Mouse (Mus musculus) cerebellum, adult 9-11 months (tissue): ENCODE results near the gene Ciz1.

Experiments used
- DNase-seq: peaks from one replicate; pipeline ENCODE4 v3.0.0; 2022

The Ciz1 gene

DNA sequence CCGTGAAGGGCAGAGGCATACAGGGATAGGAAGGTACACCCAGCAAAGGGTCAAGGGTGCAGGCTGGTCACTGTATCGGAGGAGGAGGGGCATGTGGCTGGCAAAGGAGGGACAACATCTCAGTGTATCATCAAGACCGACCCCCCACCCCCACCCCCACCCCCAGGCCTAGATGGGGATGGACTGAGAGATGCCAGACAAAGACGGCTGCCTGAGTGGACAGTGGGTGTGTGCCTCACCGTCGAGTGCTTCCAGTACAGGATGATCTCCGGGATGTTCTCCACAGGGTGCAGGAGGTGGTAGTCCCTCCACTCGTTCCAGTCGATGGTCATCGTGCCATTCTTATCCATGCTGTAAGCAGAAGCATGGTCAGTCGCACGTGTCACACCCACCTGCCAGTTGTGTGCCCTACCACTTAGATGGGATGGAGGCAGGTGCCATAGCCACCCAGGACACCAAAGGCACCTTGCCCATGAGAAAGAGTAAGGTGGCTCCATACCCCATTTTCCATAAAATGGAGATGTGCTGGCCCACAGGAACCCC, 68.0 kb downstream of the Ciz1 start:
- DNase-seq: no peak

DNA sequence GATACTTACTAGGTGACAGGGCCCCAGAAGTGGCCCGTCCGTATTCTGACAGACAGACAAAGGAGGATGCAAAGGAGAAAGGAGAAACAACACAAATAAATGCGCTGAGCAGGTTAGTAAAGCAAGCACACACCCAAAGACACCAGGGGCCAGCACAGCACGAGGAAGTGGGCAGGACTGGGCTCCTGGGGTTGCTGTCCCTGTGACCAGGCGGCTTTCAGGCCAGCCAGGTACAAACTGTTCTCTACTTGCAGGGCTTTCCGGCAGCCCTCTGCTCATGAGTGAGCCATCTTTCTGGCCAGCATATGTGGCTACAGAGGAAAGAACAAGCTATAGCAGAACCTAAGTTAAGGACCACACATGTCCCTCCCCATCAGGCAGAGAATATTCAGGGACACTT, 68.5 kb downstream of the Ciz1 start:
- no peak for DNase-seq

DNA sequence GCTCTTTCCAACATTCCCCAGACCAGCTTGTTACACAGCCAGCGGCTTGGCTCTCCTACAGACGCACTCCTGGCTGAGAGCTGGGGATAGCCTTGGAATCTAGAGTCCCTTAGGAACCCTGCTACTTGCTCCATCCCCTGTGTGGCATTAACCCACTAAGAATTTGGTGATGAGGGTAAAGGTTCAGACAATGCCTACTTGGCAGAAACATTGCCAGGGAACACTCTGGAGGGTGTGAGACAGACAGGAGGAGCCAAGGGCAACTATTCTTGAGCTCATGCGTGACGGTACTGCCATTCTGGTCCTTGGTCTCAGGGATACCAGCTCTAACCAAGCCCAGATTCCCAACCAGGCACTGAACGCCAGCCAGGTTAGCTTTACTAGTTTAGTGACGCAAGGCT, 69.7 kb downstream of the Ciz1 start:
- no peak for DNase-seq

DNA sequence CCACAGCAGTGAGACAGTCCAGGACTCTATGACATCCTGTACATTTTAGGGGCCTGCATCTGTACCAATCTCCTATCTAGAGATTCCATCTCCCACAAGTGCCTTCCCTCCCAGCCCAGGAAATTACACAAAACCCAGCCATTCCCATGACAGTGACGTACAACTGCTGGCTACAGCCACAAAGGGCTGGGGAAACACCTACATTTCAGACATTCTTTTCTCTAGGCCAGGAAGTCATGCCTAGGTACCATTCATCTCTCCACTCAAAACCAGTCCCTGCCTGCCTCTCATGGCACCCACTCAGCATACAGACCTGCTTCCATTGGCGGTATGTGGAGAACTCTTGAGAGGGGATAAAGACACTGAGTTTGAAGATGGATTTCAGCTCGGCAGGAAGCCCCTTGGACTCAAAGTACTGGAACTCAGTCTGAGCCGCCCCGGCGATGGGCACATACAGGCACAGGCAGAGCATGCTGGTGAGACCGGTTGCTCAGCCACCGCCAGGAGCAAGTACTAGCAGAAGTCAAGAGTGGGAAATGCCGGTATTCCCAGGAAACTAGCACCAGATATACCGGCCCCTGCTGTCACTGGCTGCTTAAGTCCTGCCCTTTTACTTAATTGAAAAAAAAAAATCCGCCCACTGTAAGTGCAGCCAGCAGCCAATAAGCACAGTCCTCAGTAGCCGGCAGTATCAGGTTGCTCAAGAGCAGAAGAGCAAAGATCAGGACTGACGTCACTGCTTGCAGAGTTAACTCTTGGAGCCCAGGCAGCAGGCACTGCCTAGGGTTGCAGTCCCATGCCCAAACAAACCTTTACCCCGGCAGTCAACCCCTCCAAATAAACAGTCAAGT, 71.6 kb downstream of the Ciz1 start:
- DNase-seq: peak; percentile 69

DNA sequence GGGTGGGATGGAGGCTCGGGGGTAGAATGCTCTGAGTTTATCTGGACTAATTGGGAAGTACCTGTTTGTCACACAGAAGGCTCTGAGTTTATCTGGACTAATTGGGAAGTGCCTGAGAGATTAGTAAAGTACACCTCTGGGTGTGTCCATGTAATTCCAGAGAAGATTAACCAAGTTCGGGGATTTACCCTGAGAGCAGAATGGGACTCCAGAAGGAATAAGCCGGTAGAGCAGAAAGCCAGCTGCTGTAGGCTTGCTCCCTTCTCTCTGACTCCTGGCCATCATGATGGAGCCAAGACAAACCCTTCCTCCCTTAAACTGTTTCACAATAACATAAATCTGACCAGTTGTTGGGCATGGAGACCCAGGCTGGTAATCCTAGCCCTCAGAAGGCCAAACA, 72.7 kb downstream of the Ciz1 start:
- no peak for DNase-seq

DNA sequence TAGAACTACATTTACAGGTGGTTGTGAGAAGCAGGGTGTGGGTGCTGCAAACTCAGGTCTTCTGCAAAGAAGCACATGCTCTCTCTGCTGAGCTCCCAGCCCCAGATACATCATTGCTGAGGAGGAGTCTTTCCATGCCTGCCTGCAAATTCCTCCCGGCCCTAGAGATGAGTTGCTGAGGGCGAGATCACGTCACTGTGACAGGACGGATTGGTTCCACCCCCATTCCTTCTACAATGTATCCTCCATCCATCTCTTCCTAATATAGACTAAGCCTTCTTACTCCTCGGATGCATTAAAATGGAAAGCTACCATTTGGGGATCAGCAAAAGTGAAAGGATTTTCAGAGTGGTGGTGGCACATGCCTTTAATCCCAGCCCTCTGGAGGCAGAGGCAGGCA, 73.4 kb downstream of the Ciz1 start:
- no peak for DNase-seq

DNA sequence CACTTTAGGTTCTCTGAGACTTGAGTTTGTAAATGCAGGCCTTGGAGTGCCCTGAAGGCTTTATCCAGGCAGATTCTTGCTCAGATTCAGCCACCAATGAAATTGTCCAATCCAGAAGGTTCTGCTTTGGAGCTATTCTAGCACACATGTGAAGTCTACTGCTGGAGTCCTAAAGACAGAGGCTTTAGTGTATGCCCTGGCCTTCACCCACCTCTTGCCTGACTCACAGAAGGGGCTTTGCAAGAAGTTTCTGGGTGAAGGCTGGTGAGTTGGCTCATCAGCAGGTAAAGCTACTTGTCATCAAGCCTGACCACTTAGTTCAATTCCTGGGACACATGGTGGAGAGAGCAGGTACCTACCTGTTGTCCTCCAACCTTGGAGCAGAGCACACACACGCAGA, 74.0 kb downstream of the Ciz1 start:
- DNase-seq: no peak

DNA sequence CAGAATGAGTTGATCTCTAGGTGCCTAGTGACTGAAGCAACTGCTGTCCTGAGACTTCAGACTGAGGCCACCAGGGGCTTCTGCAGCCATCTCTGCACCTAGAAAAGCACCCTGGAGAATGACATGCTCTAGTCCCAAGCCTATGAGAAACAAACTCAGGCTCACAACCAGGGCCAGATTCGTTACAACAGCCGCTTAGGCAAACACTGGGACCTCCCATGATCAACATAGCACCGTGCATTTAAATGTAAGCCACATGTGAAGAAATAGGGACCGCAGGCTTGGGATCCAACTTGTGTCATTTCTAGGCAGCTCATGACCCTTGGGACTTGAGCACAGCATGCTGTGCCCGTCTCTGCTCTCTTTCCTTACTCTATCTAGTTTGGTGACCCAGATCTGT, 75.6 kb downstream of the Ciz1 start:
- no peak for DNase-seq

DNA sequence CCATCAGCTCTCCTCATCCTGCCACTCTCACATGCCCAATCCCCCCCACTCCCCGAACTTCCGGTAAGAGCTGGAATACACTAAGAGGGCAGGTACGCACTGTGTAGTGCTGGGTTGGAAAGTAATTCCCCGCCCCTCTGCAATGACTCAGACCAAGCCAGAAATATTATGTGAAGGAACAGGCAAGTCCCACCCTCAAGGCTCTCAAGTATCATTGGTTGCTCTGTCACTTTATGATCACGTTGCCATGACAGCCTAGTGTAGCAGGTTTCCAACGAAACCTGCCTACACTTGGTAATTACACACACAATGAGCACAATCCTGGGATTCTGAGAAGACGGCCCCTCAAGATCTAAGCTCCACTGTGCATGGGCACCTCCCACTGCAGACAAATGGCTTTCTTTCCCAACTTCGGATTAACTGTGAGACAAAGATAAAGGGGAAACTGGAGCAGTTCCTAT, 76.2 kb downstream of the Ciz1 start:
- no peak for DNase-seq

DNA sequence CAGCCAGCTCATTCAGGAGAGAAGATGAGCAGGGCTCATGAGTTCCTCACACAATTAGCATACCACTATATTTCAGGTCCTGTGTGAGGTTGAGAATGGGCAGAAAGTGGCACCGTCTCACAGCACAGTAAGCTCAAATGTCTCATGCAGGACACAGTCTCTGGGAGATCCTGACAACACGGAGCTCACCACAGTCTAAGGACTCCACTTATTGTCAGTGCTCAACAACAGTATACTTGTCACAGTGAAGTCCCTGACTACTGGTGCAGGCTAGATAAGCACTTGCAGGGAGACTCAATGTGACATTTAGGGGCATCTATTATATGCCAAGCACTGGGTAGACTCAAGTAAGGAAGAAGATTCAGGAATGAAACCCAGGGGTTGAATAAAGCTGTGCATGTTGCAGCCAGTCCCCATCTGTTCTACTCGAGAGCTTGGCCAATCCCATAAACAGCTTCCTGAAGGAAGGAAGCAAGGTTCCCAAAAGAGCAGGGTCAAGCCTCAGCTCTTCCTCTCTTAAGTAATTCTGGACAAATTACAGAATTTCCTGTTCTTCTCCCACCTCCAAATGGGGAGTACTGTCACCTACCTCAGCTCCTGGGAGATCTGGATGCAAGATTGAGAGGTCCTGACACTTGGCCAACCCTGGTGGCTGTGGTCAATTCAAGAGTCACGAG, 77.2 kb downstream of the Ciz1 start:
- no peak for DNase-seq
